Mouse (Mus musculus) intestine, embryonic 16.5 days (tissue): ENCODE measurements at regions not wholly inside any gene's neighbourhood (a gene's known extent, or its start where the extent isn't known, plus 50 kb on each side); places are given as distances from the start of the nearest gene placed in this dataset.

Experiments
- ATAC-seq: fragments of 200-750 bp; cut with Nextera tagmentation; 2 replicates; pipeline ENCODE4 v1.8.0; 2017; ENCODE audit warnings: moderate TSS enrichment, moderate library complexity
- H3K27ac ChIP-seq: fragments of 300-500 bp; sonication (generic); 2 replicates; pipeline ENCODE4 v1.5.1; 2014; ENCODE audit warnings: mild to moderate bottlenecking, low read length
- H3K27me3 ChIP-seq: fragments of 300-500 bp; sonication (generic); replicated peaks from 2 replicates; pipeline ENCODE4 v1.6.1; 2014; ENCODE audit warnings: low read length, control low read depth, mixed read lengths; ENCODE audit not compliant: control insufficient read depth, insufficient read depth
- H3K36me3 ChIP-seq: fragments of 300-500 bp; sonication (generic); 2 replicates; pipeline ENCODE4 v1.6.1; 2014; ENCODE audit warnings: low read length, control low read depth; ENCODE audit not compliant: control insufficient read depth, insufficient read depth
- H3K4me1 ChIP-seq: fragments of 300-500 bp; sonication (generic); 2 replicates; pipeline ENCODE4 v1.6.1; 2014; ENCODE audit warnings: low read length, control low read depth, mixed read lengths; ENCODE audit not compliant: control insufficient read depth, insufficient read depth
- H3K4me2 ChIP-seq: fragments of 300-500 bp; sonication (generic); 2 replicates; pipeline ENCODE4 v1.6.1; 2014; ENCODE audit warnings: low read depth, low read length, control low read depth
- H3K4me3 ChIP-seq: fragments of 300-500 bp; sonication (generic); 2 replicates; pipeline ENCODE4 v1.5.1; 2014; ENCODE audit warnings: mild to moderate bottlenecking, low read length
- H3K9ac ChIP-seq: fragments of 300-500 bp; sonication (generic); 2 replicates; pipeline ENCODE4 v1.6.1; 2014; ENCODE audit warnings: low read depth, low read length
- H3K9me3 ChIP-seq: fragments of 300-500 bp; sonication (generic); 2 replicates; pipeline ENCODE4 v1.6.1; 2016; ENCODE audit warnings: low read length, control low read depth; ENCODE audit not compliant: control insufficient read depth
- WGBS: fragments of 180-500 bp; shearing (Covaris S2); extraction: QIAGEN DNeasy Blood & Tissue Kit; methylation state at CpG from one replicate; pipeline ENCODE4 v1.1.7; 2014; 5-methylcytosine and 5-hydroxymethylcytosine counted together

GRCm38 (mm10) chr5:105975275-105976011 lies 99.1 kb downstream of the Zfp326 start:
- no peaks in the 10 kb centered on the region for H3K4me1 ChIP-seq
- H3K36me3 ChIP-seq: no peaks in the 10 kb centered on the region
- H3K27me3 ChIP-seq: no peaks in the 10 kb centered on the region
- H3K4me2 ChIP-seq: peak overlapping the region; percentile 25; the same call in 1 of the 2 replicates
- no peak overlapping the region for H3K4me3 ChIP-seq
- H3K9ac ChIP-seq: no peak overlapping the region
- no peaks in the 10 kb centered on the region for H3K9me3 ChIP-seq
- ATAC-seq: no peak
- H3K27ac ChIP-seq: no peak overlapping the region
- 50% methylated on average over 21 of the region's 21 CpGs for WGBS

- Histone ChIP-seq H3K4me2 (no peak overlapping the region), H3K36me3 (no peaks in the 10 kb centered on the region), H3K4me1 (no peaks in the 10 kb centered on the region), H3K27me3 (no peaks in the 10 kb centered on the region), H3K9ac (no peak overlapping the region), H3K9me3 (no peaks in the 10 kb centered on the region), H3K27ac (no peak overlapping the region), H3K4me3 (no peak overlapping the region)
- ATAC-seq: no peak
- 64% methylated on average over 18 of the region's 18 CpGs for WGBS
Observed at GRCm38 (mm10) chr5:105974576-105975177, 98.3 kb downstream of the Zfp326 start.
